Mouse (Mus musculus): Measurements from ENCODE around the gene Jun.

The Jun gene

DNA sequence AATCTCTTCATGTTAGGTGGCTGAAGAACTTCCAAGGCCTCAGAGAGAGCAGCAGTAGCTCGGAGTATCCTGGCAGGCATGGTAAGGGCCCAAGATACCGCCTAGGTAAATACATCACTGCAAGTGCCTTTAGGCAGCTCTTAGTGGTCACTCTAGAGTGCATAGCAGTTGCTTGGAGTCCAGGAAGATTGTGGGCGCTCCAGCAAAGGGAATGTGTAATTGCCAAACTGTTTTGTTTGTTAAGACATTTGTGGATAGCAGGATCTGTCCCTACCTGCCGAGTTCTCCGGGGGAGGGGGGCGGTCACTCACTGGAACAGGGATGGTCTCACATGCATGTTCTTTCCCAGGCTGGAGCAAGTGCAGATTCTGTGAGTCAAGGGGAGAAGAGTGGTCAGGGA is 22.3 kb upstream of the Jun start:
- DNase-seq (ENCODE audit: extremely low spot score, low read depth, low spot score), result no peak

DNA sequence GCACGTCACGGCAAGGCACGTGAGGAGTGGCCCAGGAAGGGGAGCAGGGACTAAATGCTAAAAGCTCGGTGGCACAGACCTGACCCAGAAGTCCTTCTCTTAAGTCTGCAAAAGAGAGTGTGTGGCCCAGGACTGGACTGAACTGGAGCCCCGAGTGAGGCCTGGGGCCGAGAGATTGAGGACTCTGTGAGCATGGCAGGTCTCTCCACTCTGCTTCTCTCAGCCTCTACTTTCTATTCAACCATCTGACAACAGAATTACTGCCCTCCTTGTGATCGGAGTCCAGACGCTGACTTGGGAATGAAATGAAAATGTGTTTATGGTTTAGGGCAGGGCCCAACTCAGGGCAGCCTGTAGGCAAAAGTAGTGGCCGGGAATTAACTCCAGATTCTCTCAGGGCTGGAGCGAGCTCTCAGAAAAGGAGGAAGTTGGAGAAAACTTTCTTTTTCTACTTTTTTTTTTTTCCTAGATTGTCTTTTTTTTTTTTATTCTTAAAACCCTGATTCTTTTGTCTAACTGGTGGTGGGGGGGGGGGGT is 21.3 kb upstream of the Jun start:
- peak; percentile 28 for DNase-seq (ENCODE audit: extremely low spot score, low read depth, low spot score)

DNA sequence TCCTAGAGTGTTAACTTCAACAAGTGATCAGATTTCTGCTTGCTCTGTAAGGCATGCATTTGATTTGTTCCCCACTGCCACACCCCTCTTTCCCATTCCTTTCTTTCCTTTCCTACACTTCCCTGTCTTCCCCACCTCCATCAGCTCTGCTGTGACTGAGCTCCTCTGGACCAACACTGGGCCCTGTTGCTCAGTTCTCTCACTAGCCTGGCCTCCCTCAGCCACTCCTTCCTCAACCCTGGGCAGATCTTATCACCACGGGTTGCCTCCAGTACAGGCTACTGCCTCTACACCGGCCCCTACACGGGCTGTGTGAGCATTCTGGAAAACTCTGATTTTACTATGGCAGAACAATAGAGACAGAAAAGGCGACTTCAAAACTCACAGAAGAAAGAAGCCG is 18.4 kb upstream of the Jun start:
- DNase-seq (ENCODE audit: extremely low spot score, low read depth, low spot score), result no peak

DNA sequence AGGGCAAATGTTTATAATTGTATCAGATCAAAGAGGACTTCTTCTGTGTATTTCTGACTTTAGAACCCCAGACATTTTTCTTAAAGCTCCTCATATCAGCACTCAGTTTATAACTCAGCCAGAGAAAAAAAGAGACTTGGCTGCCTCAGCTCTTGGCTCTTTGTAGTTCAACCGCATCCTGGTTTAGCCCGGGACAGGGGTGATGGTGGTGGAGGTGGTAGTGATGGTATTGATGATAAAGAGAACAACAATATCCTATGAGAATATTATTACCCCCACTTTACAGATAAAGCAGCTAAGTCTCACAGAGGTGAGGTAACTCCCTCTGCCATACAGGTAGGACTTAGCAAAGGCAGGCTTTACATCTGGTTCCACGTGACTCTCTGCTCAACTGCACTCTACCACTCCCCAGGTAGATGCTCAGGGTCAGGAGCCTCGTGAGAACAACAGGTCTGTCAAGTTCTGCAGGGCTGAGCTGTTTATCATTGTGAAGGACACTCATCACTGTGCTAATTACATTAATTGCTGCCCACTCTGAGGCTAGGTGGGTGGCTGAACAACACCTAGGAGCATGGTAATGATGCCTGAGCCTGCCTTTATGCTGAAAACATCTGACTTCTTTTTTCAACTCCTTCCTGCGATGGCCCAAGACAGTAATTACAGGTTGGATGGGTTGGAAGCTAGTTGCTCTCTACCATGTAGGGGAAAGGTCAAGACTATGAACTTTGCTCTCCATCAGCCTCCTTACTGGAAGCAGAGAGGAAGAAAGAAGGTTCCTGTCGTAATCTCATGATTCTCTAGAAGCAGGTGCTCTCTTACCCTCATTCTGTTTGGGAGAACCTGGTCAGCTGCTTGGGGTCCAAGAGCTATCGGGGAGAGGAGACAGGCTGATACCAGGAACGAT is 16.3 kb upstream of the Jun start:
- no peak for DNase-seq (ENCODE audit: extremely low spot score, low read depth, low spot score)

DNA sequence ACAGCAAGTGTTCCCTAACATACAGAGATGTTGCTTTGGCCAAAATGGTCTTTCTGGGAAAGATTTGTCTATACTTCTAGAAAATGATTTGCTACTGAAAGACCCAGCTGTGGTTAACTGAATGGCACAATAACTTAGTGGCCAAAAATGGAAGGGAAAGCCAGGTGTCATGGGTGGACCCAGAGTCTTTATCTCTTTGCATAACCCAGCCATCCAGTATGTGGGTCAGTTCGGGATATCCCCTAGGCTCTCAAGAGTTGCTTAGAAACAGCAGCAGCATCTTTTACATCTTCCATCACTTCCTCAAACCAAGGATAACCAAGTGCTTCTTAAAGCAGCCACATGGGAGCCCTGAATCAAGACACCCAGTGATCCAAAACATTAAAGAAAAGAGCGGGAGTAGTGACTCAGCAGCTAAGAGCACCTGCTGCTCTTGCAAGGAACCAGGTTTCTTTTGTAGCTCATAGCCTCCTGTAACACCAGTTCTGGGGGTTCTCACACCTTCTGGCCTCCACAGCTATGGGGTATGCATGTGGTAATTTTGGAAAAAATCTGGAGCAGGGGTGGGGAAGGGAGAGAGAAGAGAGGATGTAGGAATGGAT is 11.7 kb upstream of the Jun start:
- DNase-seq (ENCODE audit: extremely low spot score, low read depth, low spot score), result no peak

DNA sequence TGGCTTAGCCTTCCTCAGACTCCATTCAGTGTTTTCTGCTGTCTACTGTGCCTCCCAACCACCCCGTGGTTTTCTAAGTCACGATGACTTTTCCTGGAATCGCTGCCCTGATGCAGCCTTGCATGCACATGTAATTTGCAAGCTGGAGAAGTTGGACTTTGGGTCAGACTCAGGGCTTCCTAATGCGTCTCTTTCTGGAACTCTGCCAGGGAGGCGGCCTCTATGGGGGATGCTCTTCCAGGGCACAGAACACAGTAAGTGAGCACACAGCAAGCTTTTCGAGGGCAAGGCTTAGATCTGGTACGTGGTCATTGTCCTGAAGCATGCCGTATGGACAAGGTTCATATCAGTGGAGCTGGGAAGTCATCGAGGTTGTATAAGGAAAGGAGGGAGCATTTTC is 10.9 kb upstream of the Jun start:
- DNase-seq (ENCODE audit: extremely low spot score, low read depth, low spot score), result no peak

DNA sequence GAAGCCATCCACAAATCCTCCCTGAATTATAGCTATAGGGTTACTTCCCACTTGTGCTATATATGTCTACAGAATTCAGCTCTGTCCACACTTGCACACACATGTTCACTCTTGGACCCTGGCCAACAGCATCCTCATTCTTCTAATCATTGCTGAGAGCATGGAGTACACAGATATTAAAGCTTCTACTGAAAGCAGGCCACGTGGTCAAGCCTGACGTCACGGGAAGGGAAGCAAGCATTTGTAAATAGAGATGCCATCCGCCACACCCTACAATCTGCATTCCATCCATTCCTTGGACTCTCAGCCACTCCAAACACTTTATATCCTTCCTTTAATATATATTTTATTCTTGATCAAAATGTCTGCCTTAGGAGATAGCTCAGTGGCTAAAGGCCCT is 5.2 kb upstream of the Jun start:
- DNase-seq (ENCODE audit: extremely low spot score, low read depth, low spot score), result no peak

DNA sequence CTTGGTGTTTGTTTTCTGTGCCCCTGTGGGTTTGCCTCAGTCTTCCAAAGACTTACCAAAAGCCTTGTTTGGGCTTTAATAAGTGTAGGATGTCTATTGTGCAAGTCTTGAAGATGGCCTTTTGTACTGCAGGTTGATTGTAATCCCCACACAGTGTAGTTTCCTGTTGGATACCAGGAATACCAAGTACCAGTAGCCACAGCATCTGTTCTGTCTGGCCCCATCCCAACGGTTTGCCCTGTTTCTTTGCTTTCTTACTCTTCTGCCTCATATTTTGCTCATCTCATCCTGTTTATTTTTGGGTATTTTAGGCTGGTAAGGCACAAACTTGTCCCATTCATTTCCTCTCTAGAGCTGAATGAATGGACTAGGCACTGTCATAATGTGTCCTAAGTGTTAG is 3.3 kb upstream of the Jun start:
- DNase-seq (ENCODE audit: extremely low spot score, low read depth, low spot score), result no peak

DNA sequence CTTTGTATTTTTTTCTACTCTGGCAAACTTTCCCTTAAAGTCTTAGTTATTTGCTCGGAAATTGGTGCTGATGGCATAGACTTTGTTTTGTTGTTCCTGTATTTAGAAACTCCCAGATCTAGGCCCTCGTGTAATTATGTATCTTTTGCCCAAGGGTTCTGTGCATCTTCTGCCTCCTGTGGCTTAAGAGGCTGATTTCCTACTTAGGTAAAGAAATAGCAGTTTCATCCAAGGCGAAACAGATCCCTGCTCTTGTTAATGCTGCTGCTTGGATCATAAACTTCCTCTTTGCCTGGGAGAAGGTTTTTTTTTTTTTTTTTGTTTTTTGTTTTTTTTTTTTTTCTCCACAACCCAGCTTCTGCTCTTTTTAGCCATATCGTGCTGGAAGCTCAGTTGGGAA is 2.3 kb upstream of the Jun start:
- DNase-seq (ENCODE audit: extremely low spot score, low read depth, low spot score), result no peak

DNA sequence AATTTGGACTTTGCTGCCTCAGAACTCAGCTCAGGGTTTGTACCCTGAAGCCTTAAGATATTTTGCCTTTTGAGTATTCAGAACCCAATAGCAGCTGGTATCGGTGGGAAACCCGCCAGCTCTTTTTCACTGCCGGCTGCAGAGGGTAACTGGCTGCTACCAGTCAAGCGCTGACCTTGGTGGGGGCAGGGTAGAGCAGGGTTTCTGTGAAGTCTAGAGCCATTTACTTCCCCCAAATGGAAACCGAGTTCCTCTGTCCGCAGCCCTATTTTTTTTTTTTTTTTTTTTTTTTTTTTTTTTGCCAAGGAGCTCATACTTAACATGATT is 1.7 kb upstream of the Jun start:
- no peak for DNase-seq (ENCODE audit: extremely low spot score, low read depth, low spot score)

DNA sequence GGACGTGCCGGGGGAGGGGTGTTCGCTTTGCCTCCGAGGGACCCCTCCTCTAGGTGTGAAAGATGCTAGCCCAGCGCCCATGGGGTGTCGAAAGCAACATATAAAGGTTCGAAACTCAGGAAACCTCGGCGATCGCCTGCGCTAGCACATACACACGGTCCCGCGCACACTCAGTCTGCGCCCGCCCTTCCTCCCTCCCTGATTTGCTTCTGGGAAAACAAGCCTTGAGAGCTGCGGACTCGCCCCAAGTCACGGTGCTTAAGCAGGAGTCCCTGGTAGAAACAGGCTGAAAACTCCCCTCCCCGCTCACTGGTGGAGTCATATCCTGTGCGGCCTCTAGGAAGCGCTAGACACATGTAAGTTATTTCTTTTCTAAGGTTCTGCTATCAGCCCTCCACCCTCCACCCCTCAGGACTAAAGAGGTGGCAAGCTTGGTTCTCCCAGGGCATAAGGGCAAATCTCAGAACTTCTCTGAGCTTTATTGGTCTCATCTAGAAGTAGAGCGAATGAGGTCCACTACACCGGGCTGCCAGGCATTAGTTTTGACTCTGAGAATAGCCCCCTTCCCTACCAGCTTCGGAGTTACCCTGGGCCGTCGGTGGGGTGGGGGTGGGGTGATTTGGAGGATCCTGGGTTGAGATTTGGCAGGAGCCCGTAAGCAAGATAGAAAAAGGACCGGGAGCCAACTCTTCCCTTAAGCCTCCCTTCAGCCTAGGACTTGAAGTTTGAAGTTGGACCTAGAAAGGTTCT is 1.2 kb upstream of the Jun start:
- DNase-seq (ENCODE audit: extremely low spot score, low read depth, low spot score), result peak; percentile 88

DNA sequence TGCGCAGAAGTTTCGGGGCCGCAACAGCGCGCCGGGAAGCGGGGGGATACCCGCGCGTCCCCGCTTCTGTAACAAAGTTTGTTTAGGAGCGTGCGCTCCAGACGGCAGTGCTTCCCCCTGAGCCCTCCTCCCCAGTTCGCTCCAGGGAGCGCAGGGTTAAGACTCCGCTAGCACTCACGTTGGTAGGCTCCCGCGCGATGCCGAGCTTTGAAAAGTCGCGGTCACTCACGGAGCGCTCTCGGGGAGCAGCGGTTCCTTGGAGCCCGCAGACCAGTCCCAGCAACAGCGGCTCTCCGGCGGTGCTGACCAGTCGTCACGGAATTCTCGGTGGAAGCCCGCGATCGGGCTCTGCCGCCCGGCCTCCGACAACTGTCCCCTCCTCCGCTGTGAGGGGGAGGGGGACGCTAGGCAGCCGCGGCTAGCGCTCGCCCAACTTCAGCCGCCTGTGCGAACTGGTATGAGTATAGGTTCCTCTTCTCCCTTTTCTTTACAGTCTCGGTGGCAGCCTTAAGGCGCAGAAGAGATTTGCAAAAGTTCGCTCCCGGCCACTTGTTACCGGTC is 631 bp downstream of the Jun start:
- no peak for DNase-seq (ENCODE audit: extremely low spot score, low read depth, low spot score)

DNA sequence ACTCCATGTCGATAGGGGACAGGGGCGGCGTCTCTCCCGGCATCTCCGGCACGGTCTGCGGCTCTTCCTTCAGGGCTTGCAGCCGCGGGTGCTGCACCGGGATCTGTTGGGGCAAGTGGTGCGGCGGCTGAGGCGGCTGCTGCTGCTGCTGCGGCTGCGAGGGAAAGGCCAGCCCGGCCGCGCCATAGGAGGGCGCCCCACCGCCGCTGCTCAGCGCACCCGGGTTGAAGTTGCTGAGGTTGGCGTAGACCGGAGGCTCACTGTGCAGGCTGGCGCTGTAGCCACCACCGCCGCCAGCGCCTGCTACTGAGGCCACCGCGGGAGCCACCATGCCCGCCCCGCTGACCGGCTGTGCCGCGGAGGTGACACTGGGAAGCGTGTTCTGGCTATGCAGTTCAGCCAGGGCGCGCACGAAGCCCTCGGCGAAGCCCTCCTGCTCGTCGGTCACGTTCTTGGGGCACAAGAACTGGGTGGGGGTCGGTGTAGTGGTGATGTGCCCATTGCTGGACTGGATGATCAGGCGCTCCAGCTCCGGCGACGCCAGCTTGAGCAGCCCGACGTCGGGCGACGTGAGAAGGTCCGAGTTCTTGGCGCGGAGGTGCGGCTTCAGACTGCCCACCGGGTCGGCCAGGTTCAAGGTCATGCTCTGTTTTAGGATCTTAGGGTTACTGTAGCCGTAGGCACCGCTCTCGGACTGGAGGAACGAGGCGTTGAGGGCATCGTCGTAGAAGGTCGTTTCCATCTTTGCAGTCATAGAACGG is 1.3 kb downstream of the Jun start:
- DNase-seq (ENCODE audit: extremely low spot score, low read depth, low spot score), result no peak

DNA sequence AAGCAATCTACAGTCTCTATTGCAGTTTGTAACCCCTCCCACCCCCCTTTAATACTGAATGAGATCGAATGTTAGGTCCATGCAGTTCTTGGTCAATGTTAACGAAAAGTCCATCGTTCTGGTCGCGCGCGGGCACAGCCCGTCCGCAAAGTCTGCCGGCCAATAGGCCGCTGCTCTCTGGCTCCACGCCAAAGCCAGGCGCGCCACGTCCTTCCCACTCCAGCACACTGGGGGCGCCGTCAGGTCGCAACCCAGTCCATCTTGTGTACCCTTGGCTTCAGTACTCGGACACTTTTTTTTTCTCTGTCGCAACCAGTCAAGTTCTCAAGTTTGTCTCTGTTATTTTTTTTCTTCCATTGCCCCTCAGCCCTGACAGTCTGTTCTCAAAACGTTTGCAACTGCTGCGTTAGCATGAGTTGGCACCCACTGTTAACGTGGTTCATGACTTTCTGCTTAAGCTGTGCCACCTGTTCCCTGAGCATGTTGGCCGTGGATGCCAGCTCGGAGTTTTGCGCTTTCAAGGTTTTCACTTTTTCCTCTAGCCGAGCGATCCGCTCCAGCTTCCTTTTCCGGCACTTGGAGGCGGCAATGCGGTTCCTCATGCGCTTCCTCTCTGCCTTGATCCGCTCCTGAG is 2.0 kb downstream of the Jun start:
- no peak for DNase-seq (ENCODE audit: extremely low spot score, low read depth, low spot score)

DNA sequence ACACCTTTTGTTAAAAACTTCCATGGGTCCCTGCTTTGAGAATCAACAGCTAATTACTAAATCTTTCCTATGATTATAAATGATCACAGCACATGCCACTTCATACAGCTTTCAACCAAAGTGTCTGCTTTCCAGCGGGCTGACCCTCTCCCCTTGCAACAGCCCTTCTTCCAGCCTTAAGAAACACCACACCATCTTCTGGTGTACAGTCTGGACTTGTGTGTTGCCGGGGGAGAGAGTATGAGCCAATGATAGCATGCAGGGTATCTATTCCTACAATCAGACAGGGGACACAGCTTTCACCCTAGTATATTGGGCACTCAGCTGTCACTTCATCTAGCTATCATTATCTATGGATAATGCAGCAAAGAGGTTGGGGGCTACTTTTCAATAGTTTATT is 2.9 kb downstream of the Jun start:
- no peak for DNase-seq (ENCODE audit: extremely low spot score, low read depth, low spot score)

DNA sequence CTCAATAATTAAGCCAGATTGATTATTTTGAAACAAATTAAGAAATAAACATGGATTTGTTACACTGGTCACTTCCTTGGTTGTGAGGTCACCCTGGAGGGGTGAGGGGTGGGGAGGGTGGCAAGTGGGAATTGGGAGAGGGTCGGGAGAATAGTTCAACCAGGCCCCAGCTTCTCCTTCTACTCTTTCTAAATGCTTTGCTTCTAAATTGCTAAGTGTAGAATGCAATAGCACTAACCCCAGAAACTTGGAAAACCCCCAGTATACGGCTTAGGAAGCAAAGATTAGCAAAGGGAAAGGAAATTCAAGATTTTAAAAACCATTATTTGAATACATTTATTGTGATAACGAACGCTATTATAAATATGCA is 3.3 kb downstream of the Jun start:
- DNase-seq (ENCODE audit: extremely low spot score, low read depth, low spot score), result no peak

DNA sequence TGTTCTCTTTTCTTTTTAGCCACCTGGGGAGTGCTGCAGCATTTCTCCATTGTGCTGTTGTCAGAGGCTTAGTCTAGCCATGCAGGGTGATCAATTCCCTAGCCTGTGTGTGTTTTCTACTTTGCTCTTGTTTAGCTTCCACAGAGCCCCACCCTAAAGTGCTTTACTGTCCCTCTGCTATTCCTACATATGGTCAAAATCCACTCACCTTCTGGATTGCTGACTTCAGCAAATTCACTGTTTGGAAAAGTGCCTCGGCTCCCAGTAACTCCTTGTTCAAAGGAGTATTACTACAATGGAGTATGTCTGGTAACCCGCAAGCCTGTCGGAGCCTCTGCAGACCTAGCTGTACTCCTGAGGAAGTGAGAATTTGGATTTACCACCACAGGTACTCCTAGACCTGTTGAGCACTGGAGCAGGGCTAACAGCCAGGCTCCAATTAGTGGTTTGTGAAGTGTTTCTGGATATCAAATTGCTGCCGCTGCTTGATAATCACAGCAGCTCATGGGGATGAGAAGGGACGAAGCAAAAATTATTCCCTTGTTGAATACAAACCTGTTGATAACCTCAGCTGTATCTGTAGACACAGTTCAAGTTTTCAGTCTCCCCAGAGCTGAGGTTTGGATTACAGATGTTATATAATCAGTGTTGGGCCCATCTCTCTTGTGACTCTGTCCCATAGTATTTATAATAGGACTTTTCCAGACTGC is 3.8 kb downstream of the Jun start:
- no peak for DNase-seq (ENCODE audit: extremely low spot score, low read depth, low spot score)

DNA sequence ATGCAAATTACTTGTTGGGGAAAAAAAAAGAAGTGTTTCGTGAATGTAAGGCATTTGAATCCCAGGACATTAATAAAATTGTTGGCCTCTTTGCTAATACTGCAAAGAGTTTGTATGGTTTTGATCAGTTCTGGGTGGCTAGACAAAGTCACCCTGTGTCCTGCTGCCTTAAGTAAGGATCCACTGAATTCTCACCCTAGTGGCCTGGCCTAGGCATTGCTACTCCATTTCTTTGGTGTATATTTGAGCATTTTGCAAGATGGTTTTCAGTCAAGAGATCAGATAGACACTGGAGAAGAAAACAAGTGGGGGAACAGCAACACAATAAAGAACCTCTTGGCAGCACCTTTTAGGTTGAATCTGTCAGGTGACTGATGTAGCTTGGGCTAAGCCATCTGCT is 6.9 kb downstream of the Jun start:
- DNase-seq (ENCODE audit: extremely low spot score, low read depth, low spot score), result no peak

DNA sequence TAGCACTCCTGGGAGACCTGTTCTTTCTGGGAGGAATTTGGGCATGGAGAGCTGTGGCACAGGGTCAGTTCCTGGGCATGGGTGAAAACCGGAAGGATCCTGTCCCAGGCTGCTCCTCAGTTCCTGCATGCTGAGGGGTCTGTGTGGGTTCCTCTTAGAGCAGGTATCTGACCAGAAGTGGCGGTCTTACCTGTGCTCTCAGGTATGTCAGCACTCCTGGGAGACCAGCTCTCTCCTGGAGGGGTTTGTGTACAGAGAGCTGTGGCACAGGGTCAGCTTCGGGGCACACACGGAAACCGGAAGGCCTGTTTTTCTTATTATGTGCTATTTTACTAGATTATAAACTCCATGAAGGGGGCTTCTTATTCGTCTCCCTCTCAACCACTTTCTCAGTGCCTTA is 7.3 kb downstream of the Jun start:
- no peak for DNase-seq (ENCODE audit: extremely low spot score, low read depth, low spot score)

DNA sequence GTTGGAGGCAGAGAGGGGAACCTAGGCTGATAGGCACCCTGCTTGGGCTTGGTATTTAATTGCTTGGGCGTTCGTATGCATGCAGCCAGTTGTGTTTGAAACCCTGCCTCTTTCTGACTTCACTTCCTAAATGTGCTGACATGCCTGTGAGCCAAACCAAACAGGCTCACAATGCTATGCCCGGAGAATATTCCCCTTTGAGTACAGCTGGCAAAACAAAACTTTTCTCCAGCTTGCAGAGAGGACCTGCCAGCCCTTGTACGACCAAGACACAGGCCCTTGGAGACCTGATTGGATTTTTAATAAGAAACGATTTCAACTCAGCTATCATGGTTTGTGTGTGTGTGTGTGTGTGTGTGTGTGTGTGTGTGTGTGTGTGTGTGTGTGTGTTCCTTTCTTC is 14.0 kb downstream of the Jun start:
- DNase-seq (ENCODE audit: extremely low spot score, low read depth, low spot score), result no peak

Data from hindlimb bud, embryonic 11.5 days (tissue).